Mouse (Mus musculus): ENCODE results near the gene Meis2.

DNA sequence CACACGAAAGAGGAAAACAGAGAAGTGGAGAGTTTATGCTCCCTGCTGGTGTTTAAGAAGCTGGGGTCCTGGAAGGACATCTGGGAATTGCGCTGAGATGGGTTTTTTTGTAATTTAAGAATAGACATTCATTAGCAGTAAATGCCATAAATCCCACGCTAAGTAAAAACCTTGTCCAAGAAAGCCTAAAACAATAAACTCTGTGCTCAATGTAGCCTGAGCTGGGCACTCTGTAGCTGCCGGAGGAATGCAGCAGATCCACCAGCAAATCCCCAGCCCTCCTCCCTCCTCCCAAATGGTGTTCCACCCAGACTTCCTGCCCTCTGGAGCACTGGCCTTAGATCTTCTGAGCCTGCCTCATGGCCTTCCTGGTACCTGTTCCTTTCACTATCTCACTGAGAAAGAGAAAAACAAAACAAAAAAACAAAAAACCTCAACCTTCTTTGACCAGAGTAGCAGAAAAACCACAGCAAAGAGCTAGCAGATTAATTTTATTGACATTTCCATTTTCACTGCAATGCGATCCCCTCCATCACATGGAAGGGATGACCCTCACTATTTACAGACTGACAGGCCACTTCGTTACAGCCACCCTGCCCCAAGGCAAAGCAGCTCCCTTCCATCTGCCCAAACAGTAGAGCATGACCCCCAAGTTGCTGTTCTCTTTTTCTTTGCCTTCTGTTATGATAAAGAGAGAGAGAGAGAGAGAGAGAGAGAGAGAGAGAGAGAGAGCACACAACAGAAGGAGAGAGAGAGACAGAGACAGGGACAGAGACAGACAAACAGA, 64.1 kb downstream of the Meis2 start:
- TF ChIP-seq CTCF (IDR thresholded peaks at IDR 0.05 in 2 of 3, conservative IDR thresholded peaks at IDR 0.05 in 1 of 3; ENCODE audit: control insufficient read depth in 1 of 3, insufficient read depth in 1 of 3, low read depth in 2 of 3, low read length in 3 of 3, poor library complexity in 1 of 3, severe bottlenecking in 1 of 3) (no peak), POLR2A (IDR thresholded peaks at IDR 0.05; ENCODE audit: control insufficient read depth in 1 of 2, insufficient read depth in 1 of 2, low read depth in 1 of 2, low read length in 2 of 2, poor library complexity in 1 of 2) (no peak), ZC3H11A (IDR thresholded peaks at IDR 0.05; ENCODE audit: low read depth, low read length) (no peak), HCFC1 (IDR thresholded peaks at IDR 0.05; ENCODE audit: low read depth, low read length) (no peak), ZNF384 (IDR thresholded peaks at IDR 0.05; ENCODE audit: low read depth, low read length) (no peak), TBP (IDR thresholded peaks at IDR 0.05; ENCODE audit: low read depth, low read length) (no peak)

Measured in MEL (cell line).